Mouse (Mus musculus) embryonic fibroblast, embryonic 13.5 days (primary cell): Measurements from ENCODE around the gene Dab2ip.

ENCODE experiments used
- CTCF ChIP-seq: IDR thresholded peaks from 2 replicates; pipeline ENCODE4 v1.5.1; 2011; ENCODE audit warnings: mild to moderate bottlenecking, control low read depth, low read length, moderate library complexity, borderline replicate concordance; ENCODE audit not compliant: insufficient read depth
- POLR2A ChIP-seq: IDR thresholded peaks from 2 replicates; pipeline ENCODE4 v1.6.1; 2011; ENCODE audit warnings: low read depth, mild to moderate bottlenecking, control low read depth, low read length, moderate library complexity

DNA sequence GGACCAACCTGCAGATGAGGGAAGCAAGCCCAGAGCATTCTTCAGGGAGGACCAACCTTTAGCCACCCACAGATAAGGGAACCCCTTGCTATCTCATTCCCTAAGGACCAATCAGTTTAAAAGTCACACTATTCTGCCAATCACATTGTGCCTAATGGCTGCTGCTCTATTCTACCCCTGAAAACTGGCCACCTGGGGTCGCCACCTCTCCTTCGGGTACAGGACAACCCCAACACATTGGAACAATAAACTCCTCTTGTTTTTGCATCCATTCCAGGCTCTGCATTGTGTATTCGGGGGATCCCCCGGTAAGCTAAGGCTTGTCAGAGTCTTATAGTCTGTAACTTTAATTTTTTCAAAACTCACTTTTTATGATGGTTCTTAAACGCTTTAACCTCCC lies 203.4 kb downstream of the Dab2ip start:
- no peak for TF ChIP-seq POLR2A
- TF ChIP-seq CTCF = no peak
